Mouse (Mus musculus): ENCODE measurements around the gene Igsf10.
"Not testable (repeated sequence)": the region's sequence is repeated elsewhere in the genome, so short reads cannot be mapped to it uniquely, and the experiment has no call there.

Igsf10 gene

GRCm38 (mm10) chr3:59344065-59344905, at the start of gene Igsf10:
TSS of gene Igsf10 (minus strand) at chr3:59344394.
- DNase-seq (ENCODE audit: low read depth, low spot score) = no peak

GRCm38 (mm10) chr3:59385553-59385952, 41.4 kb upstream of the Igsf10 start:
- no peak for DNase-seq (ENCODE audit: low read depth, low spot score)

- DNase-seq (ENCODE audit: low read depth, low spot score) = no peak
Measured at GRCm38 (mm10) chr3:59385000-59385399, 40.8 kb upstream of the Igsf10 start.

GRCm38 (mm10) chr3:59384321-59384720, 40.1 kb upstream of the Igsf10 start:
- no peak for DNase-seq (ENCODE audit: low read depth, low spot score)

- not testable (repeated sequence) for DNase-seq (ENCODE audit: low read depth, low spot score)
Measured at GRCm38 (mm10) chr3:59378791-59379190, 34.6 kb upstream of the Igsf10 start.

- DNase-seq (ENCODE audit: low read depth, low spot score) = no peak
Measured at GRCm38 (mm10) chr3:59361895-59362294, 17.7 kb upstream of the Igsf10 start.

GRCm38 (mm10) chr3:59360102-59360501, 15.9 kb upstream of the Igsf10 start:
- DNase-seq (ENCODE audit: low read depth, low spot score) = no peak

GRCm38 (mm10) chr3:59354156-59354555, 10.0 kb upstream of the Igsf10 start:
- no peak for DNase-seq (ENCODE audit: low read depth, low spot score)

- DNase-seq (ENCODE audit: low read depth, low spot score) = no peak
Measured at GRCm38 (mm10) chr3:59351768-59352167, 7.6 kb upstream of the Igsf10 start.

GRCm38 (mm10) chr3:59343026-59343425, 1.2 kb downstream of the Igsf10 start:
- no peak for DNase-seq (ENCODE audit: low read depth, low spot score)

- DNase-seq (ENCODE audit: low read depth, low spot score) = no peak
Measured at GRCm38 (mm10) chr3:59341647-59342427, 2.4 kb downstream of the Igsf10 start.

GRCm38 (mm10) chr3:59328526-59328925, 15.7 kb downstream of the Igsf10 start:
- DNase-seq (ENCODE audit: low read depth, low spot score) = no peak

GRCm38 (mm10) chr3:59321278-59321876, 22.8 kb downstream of the Igsf10 start:
- DNase-seq (ENCODE audit: low read depth, low spot score) = no peak

- DNase-seq (ENCODE audit: low read depth, low spot score) = no peak
Measured at GRCm38 (mm10) chr3:59316077-59316476, 28.1 kb downstream of the Igsf10 start.

- no peak for DNase-seq (ENCODE audit: low read depth, low spot score)
Measured at GRCm38 (mm10) chr3:59312610-59313009, 31.6 kb downstream of the Igsf10 start.

- DNase-seq (ENCODE audit: low read depth, low spot score) = no peak
Measured at GRCm38 (mm10) chr3:59305518-59305917, 38.7 kb downstream of the Igsf10 start.

- no peak for DNase-seq (ENCODE audit: low read depth, low spot score)
Measured at GRCm38 (mm10) chr3:59304944-59305343, 39.2 kb downstream of the Igsf10 start.

GRCm38 (mm10) chr3:59297653-59298052, 46.5 kb downstream of the Igsf10 start:
- no peak for DNase-seq (ENCODE audit: low read depth, low spot score)

GRCm38 (mm10) chr3:59296563-59297130, 47.5 kb downstream of the Igsf10 start:
- DNase-seq (ENCODE audit: low read depth, low spot score) = no peak

- no peak for DNase-seq (ENCODE audit: low read depth, low spot score)
Measured at GRCm38 (mm10) chr3:59295699-59296562, 48.3 kb downstream of the Igsf10 start.

Measured in c-Kit-negative CD71-positive TER-119-positive erythroid progenitor cells, embryonic 14.5 days (primary cell).